Mouse (Mus musculus) lung, adult 2 months (tissue): Measurements from ENCODE around the gene Adam6b. TPM values are rescaled to one million over a fixed set of nuclear protein-coding genes. Genes with fewer than 3 reads are reported as not detected.
"Not testable (repeated sequence)": the region's sequence is repeated elsewhere in the genome, so short reads cannot be mapped to it uniquely, and the experiment has no call there.

Experiments
- DNase-seq: peaks from one replicate; pipeline ENCODE4 v3.0.0; 2022
- H3K4me1 ChIP-seq: fragments of 200-500 bp; 2 replicates; pipeline ENCODE4 v1.6.1; 2011; ENCODE audit warnings: low read length; ENCODE audit not compliant: control insufficient read depth, insufficient read depth
- H3K4me3 ChIP-seq: fragments of 200-500 bp; replicated peaks from 2 replicates; pipeline ENCODE3; 2011; ENCODE audit warnings: low read depth, mild to moderate bottlenecking, control low read depth, low read length; ENCODE audit errors: extremely low read depth
- CTCF ChIP-seq: fragments of 200-500 bp; IDR thresholded peaks from 2 replicates; pipeline ENCODE4 v1.5.1; 2011; ENCODE audit warnings: mild to moderate bottlenecking, low read length, control low read depth; ENCODE audit not compliant: insufficient read depth
- POLR2A ChIP-seq: fragments of 200-500 bp; IDR thresholded peaks from 2 replicates; pipeline ENCODE4 v1.6.1; 2011; ENCODE audit warnings: low read depth, mild to moderate bottlenecking, control low read depth, low read length, borderline replicate concordance; ENCODE audit errors: extremely low read depth
- WGBS: fragments of 180-500 bp; shearing (Covaris S2); methylation state at CpG from one replicate; pipeline ENCODE4 v1.1.7; 2018; 5-methylcytosine and 5-hydroxymethylcytosine counted together
- polyA plus RNA-seq: library from polyadenylated mRNA; depleted of rRNA; stranded (reverse); fragments of >200 nt; gene quantifications from 2 replicates; pipeline ENCODE4 v1.2.3, GENCODE M21; 2012; rRNA removed

Adam6b gene
- 0.12 TPM in 1 of 2 replicates, not detected in the other for polyA plus RNA-seq

DNA sequence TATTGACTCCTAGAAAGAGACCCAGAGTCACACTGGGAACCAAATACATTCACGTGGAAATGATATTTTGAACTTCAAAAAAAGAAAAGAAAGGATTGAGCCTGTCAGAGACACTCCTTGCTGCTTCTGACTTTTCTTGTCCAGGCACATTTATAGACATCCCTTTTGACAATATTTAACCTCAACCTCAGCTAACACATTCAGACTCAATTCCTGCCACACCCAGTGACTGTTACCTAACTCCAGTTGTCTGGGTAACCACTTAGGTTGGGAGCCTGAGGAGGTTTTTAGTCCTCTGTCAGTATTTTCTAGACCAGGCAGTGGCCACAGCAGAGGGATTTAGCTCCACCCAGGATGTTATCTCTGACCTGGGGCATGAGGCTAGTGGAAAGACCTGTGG, at the start of gene Adam6b:
TSS of gene Adam6b (plus strand) at position 301 of the 400 bp plus-strand sequence.
- H3K4me3 ChIP-seq, DNase-seq, H3K4me1 ChIP-seq: not testable (repeated sequence)
- 100% methylated on average over 1 of the region's 1 CpGs for WGBS

GRCm38 (mm10) chr12:113446061-113446460, 43.2 kb upstream of the Adam6b start:
- H3K4me1 ChIP-seq: no peaks in the 10 kb centered on the region
- TF ChIP-seq POLR2A: no peak
- no peak for TF ChIP-seq CTCF
- DNase-seq: no peak
- H3K4me3 ChIP-seq: no peak overlapping the region
- WGBS: 83% methylated on average over 1 of the region's 1 CpGs

DNA sequence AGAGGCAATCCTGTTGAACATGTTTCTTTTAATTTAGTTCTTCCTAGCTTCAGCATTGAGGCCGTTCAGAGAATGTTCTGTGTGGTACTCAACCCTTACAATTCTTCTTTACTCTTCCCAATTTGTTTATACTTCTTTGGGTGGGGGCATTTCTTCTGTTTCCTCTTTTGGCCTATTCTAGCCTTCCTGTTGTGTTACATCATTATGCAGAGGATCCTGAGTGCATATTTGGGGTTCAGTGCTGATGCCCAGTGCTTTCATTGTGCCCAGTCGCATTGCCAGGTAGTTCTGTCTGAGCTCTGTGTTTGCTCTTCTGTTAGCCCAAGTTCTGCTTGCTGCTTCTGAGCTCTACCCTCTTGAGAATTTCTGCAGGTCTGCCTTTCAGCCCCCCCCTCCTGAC, 13.1 kb upstream of the Adam6b start:
- H3K4me3 ChIP-seq: no peak overlapping the region
- TF ChIP-seq POLR2A: no peak
- TF ChIP-seq CTCF: no peak
- WGBS: 61% methylated on average over 2 of the region's 2 CpGs
- H3K4me1 ChIP-seq: no peaks in the 10 kb centered on the region
- no peak for DNase-seq

DNA sequence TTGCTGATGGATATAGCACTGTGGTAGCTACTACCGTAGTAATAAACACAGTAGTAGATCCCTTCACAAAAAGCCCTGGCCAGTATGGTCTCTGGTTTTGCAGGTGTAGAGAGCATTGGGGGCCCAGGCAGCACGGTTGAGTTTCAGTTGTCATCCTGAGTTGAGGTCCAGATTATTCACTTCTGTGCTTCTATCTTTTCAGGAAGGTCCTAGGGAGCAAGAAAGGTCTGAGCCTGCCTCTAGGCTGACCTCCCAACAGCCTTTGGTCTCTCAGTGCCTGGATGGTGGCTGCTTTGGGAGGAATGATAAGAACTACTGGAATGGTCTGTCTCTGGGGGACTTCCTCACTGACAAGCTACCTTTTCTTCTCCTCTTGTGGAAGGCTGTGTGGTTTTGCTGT, 7.2 kb upstream of the Adam6b start:
- H3K4me3 ChIP-seq: no peak overlapping the region
- H3K4me1 ChIP-seq: no peaks in the 10 kb centered on the region
- no peak for DNase-seq
- TF ChIP-seq POLR2A: no peak
- TF ChIP-seq CTCF: no peak
- WGBS: 73% methylated on average over 2 of the region's 2 CpGs

DNA sequence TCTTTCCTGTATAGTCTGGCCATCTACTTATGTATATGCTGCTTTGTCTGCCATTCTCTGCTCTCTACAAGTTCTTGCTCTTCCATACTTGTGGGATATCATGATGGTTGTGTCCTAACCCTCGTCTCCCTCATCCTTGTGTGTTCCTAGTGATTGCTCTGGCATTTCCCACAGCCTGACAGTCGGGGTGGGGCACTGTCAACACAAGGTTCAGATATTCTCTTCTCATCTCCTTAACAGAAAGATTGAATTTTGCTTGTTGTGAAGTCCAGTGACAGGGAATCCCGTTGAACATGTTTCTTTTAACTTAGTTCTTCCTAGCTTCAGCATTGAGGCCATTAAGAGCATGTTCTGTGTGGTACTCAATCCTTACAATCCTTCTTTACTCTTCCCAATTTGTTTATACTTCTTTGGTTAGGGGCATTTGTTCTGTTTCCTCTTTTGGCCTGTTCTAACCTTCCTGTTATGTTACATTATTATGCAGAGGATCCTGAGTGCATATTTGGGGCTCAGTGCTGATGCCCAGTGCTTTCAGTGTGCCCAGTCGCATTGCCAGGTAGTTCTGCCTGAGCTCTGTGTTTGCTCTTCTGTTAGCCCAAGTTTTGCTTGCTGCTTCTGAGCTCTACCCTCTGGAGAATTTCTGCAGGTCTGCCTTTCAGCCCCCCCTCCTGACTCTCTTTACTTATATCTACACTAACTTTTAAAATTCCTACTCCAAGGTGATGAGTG, 6.5 kb upstream of the Adam6b start:
- H3K4me3 ChIP-seq: no peak overlapping the region
- 39% methylated on average over 4 of the region's 4 CpGs for whole genome bisulfite sequencing
- TF ChIP-seq POLR2A (no peak), CTCF (no peak)
- H3K4me1 ChIP-seq: no peaks in the 10 kb centered on the region
- no peak for DNase-seq

DNA sequence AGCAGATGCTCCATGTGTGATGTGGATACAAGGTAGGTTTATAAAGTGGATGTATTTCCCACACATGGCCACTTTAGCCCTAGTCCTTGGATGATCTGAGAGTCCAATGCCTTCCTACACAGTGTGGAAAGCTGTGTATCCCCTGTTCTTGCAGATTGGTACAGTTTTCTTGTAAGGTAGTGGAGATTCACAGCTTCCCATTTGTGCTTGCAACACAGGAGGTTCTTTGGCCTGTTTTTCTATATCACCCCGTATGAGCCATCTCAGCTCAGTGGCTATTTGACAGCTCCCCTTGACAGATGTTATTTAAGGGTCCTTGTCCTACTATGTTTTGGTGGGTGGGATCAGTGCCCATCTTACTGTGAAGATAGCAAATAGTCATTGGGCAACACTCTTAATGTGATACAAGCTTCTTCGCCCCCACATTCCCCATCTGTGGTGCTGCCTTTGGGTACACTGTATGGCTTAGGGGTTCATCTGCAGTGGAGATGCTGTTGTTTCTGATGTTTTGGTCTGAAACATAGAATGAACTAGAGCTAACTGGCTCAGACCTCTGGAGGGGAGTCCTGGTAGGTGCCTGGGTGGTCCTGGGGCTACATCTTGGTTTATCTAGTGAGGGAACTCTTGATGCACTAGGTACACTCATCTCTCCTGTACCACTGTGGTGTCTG, 5.7 kb upstream of the Adam6b start:
- TF ChIP-seq CTCF: no peak
- TF ChIP-seq POLR2A: no peak
- no peak for DNase-seq
- Histone ChIP-seq H3K4me1 (no peaks in the 10 kb centered on the region), H3K4me3 (no peak overlapping the region)
- WGBS: 83% methylated on average over 2 of the region's 2 CpGs

DNA sequence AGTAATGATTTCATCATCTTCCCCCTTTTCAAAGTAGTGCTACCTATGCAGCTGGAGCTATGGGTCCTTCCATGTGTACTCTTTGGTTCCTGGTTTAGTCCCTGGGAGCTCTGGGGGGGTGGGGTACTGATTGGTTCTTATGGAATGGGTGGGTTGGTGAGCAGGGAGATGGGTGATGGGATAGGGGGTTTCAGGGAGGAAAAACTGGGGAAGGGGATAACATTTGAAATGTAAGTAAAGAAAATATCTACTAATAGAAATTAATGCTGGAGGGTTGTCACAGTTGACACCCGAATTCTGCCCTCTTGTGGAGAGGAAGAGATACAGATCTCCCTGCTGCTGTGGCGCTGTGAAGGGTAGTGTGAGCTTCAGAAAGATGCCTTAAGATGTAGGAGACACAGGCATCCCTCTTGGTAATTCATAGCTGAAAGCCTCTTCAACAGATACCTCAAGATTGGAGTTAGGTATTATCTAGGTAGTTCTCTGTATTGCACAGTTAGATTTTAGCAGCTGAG, 4.3 kb upstream of the Adam6b start:
- no peak for TF ChIP-seq POLR2A
- TF ChIP-seq CTCF: no peak
- 27% methylated on average over 2 of the region's 2 CpGs for WGBS
- no peak overlapping the region for H3K4me3 ChIP-seq
- no peaks in the 10 kb centered on the region for H3K4me1 ChIP-seq
- no peak for DNase-seq

DNA sequence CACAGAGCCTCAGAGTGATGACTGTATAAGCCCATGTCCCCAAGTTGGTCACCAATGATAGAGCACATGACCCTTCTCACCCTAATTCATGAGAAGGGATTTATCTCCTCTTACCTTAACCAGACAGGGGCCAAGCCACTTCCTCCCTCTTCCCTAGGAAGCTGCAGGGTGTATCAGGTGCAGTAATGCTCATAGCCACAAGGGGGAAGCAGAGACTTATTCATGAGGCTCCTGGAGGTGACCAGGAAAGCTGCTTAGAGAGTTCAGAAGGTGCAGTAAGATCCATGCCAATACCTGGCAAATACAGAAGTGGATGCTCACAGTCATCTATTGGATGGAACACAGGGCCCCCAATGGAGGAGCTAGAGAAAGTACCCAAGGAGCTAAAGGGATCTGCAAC, 1.6 kb upstream of the Adam6b start:
- peak; percentile 48 for TF ChIP-seq CTCF
- DNase-seq: peak; percentile 51
- not testable (repeated sequence) for H3K4me3 ChIP-seq, H3K4me1 ChIP-seq

- H3K4me1 ChIP-seq: no peaks in the 10 kb centered on the region
- DNase-seq: no peak
- 78% methylated on average over 2 of the region's 2 CpGs for WGBS
- TF ChIP-seq CTCF (no peak), POLR2A (no peak)
- no peak overlapping the region for H3K4me3 ChIP-seq
Measured at GRCm38 (mm10) chr12:113525901-113526300, 36.6 kb downstream of the Adam6b start.

Other genes starting within 250 kb of the Adam6b start
- not detected in 2 replicates for gene Adam6a, start 54.4 kb downstream of the Adam6b start, polyA plus RNA-seq